Mouse (Mus musculus): Measurements from ENCODE around the gene Rdx. TPM values are rescaled to one million over a fixed set of nuclear protein-coding genes. Genes with fewer than 3 reads are reported as not detected.

The Rdx gene
- total RNA-seq (2021) = 100 to 1,000 TPM; 101 to 103 TPM
- long read RNA-seq, experiment 1, full-length matches to known transcripts = 66 of 85 reads
- long read RNA-seq, experiment 1, partial matches to known transcripts = 8 of 85 reads
- long read RNA-seq, experiment 1, other reads (novel, unspliced or antisense) = 11 of 85 reads
- long read RNA-seq, experiment 2, full-length matches to known transcripts = 105 of 127 reads
- long read RNA-seq, experiment 2, partial matches to known transcripts = 11 of 127 reads
- long read RNA-seq, experiment 2, other reads (novel, unspliced or antisense) = 11 of 127 reads

GRCm38 (mm10) chr9:52047129-52047820 lies at the start of gene Rdx:
Rdx (plus strand) TSS chr9:52047173.
- no peak for DNase-seq
- intact Hi-C loops (cut with DNase I; ENCODE audit: low total_unique reads) = no loop called here

- no peak for DNase-seq
- intact Hi-C loops (cut with DNase I; ENCODE audit: low total_unique reads) = no loop called here
Measured at GRCm38 (mm10) chr9:52003501-52003900, 43.5 kb upstream of the Rdx start.

GRCm38 (mm10) chr9:52007341-52007740 lies 39.6 kb upstream of the Rdx start:
- DNase-seq = no peak
- intact Hi-C loops (cut with DNase I; ENCODE audit: low total_unique reads) = no loop called here

- DNase-seq = no peak
- intact Hi-C loops (cut with DNase I; ENCODE audit: low total_unique reads) = no loop called here
Measured at GRCm38 (mm10) chr9:52008511-52008910, 38.5 kb upstream of the Rdx start.

GRCm38 (mm10) chr9:52012311-52012710 lies 34.7 kb upstream of the Rdx start:
- intact Hi-C loops (cut with DNase I; ENCODE audit: low total_unique reads) = no loop called here
- DNase-seq = no peak

- no peak for DNase-seq
- intact Hi-C loops (cut with DNase I; ENCODE audit: low total_unique reads) = no loop called here
Measured at GRCm38 (mm10) chr9:52012781-52013436, 34.1 kb upstream of the Rdx start.

GRCm38 (mm10) chr9:52013900-52014455 lies 33.0 kb upstream of the Rdx start:
- intact Hi-C loops (cut with DNase I; ENCODE audit: low total_unique reads) = no loop called here
- no peak for DNase-seq

- intact Hi-C loops (cut with DNase I; ENCODE audit: low total_unique reads) = no loop called here
- no peak for DNase-seq
Measured at GRCm38 (mm10) chr9:52017091-52017490, 29.9 kb upstream of the Rdx start.

- intact Hi-C loops (cut with DNase I; ENCODE audit: low total_unique reads) = no loop called here
- DNase-seq = no peak
Measured at GRCm38 (mm10) chr9:52017824-52018223, 29.1 kb upstream of the Rdx start.

- intact Hi-C loops (cut with DNase I; ENCODE audit: low total_unique reads) = no loop called here
- no peak for DNase-seq
Measured at GRCm38 (mm10) chr9:52018505-52018904, 28.5 kb upstream of the Rdx start.

- no peak for DNase-seq
- intact Hi-C loops (cut with DNase I; ENCODE audit: low total_unique reads) = no loop called here
Measured at GRCm38 (mm10) chr9:52027257-52028020, 19.5 kb upstream of the Rdx start.

GRCm38 (mm10) chr9:52028521-52029405 lies 18.2 kb upstream of the Rdx start:
- no peak for DNase-seq
- intact Hi-C loops (cut with DNase I; ENCODE audit: low total_unique reads) = no loop called here

GRCm38 (mm10) chr9:52031501-52031900 lies 15.5 kb upstream of the Rdx start:
- intact Hi-C loops (cut with DNase I; ENCODE audit: low total_unique reads) = no loop called here
- no peak for DNase-seq

- intact Hi-C loops (cut with DNase I; ENCODE audit: low total_unique reads) = no loop called here
- DNase-seq = no peak
Measured at GRCm38 (mm10) chr9:52037493-52037892, 9.5 kb upstream of the Rdx start.

GRCm38 (mm10) chr9:52041657-52042056 lies 5.3 kb upstream of the Rdx start:
- intact Hi-C loops (cut with DNase I; ENCODE audit: low total_unique reads) = no loop called here
- no peak for DNase-seq

- DNase-seq = no peak
- intact Hi-C loops (cut with DNase I; ENCODE audit: low total_unique reads) = no loop called here
Measured at GRCm38 (mm10) chr9:52046686-52047085, 287 bp upstream of the Rdx start.

GRCm38 (mm10) chr9:52047821-52048649 lies 1.1 kb downstream of the Rdx start:
- peak; percentile 89 for DNase-seq
- intact Hi-C loops (cut with DNase I; ENCODE audit: low total_unique reads) = no loop called here

- intact Hi-C loops (cut with DNase I; ENCODE audit: low total_unique reads) = no loop called here
- DNase-seq = peak; percentile 52
Measured at GRCm38 (mm10) chr9:52048650-52049081, 1.7 kb downstream of the Rdx start.
